Mouse (Mus musculus): ENCODE data around the gene Spryd3.

DNA sequence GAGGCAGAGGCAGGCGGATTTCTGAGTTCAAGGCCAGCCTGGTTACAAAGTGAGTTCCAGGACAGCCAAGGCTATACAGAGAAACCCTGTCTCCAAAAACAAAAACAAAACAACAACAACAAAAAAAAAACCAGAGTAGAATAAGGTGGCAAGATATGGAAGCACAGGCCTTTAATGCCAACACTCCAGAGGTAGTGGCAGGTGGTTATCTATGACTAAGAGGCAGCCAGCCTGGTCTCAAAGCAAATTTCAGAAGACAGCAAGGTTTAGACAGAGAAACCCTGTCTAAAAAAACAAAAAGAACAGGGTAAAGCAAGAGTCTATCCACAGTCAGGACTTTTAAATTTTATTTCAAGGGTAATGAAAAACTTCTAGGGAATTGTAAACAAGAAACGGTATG lies 1.3 kb downstream of the Spryd3 start:
- TF ChIP-seq TAL1 (IDR thresholded peaks at IDR 0.05; ENCODE audit: low read length): no peak
- no peak for TF ChIP-seq GATA1 (IDR thresholded peaks at IDR 0.05; ENCODE audit: low read length)
